Mouse (Mus musculus) forebrain, embryonic 11.5 days (tissue): ENCODE measurements at regions not wholly inside any gene's neighbourhood (a gene's known extent, or its start where the extent isn't known, plus 50 kb on each side); places are given as distances from the start of the nearest gene placed in this dataset.

Experiments
- ATAC-seq: fragments of 200-750 bp; cut with Nextera tagmentation; replicated peaks from 2 replicates; pipeline ENCODE4 v1.8.0; 2017; ENCODE audit warnings: moderate TSS enrichment; ENCODE audit not compliant: low FRiP score
- DNase-seq: peaks from one replicate; pipeline ENCODE4 v3.0.0-alpha.2; 2017; ENCODE audit warnings: low spot score
- H3K27ac ChIP-seq: fragments of 300-500 bp; sonication (generic); 2 replicates; pipeline ENCODE4 v1.5.1; 2014; ENCODE audit warnings: low read depth, low read length
- H3K27me3 ChIP-seq: fragments of 300-500 bp; sonication (generic); 2 replicates; pipeline ENCODE4 v1.6.1; 2014; ENCODE audit warnings: mild to moderate bottlenecking, low read length, mixed read lengths; ENCODE audit not compliant: control insufficient read depth, insufficient read depth
- H3K36me3 ChIP-seq: fragments of 300-500 bp; sonication (generic); 2 replicates; pipeline ENCODE4 v1.6.1; 2014; ENCODE audit warnings: mild to moderate bottlenecking, low read length, moderate library complexity, mixed read lengths; ENCODE audit not compliant: control insufficient read depth, insufficient read depth
- H3K4me1 ChIP-seq: fragments of 300-500 bp; sonication (generic); replicated peaks from 2 replicates; pipeline ENCODE4 v1.6.1; 2014; ENCODE audit warnings: low read length, mixed read lengths; ENCODE audit not compliant: control insufficient read depth, insufficient read depth
- H3K4me2 ChIP-seq: fragments of 300-500 bp; sonication (generic); 2 replicates; pipeline ENCODE4 v1.6.1; 2014; ENCODE audit warnings: low read depth, mild to moderate bottlenecking, low read length, moderate library complexity, mixed read lengths; ENCODE audit not compliant: severe bottlenecking
- H3K4me3 ChIP-seq: fragments of 300-500 bp; sonication (generic); 2 replicates; pipeline ENCODE4 v1.5.1; 2014; ENCODE audit warnings: low read depth, low read length
- H3K9ac ChIP-seq: fragments of 300-500 bp; sonication (generic); 2 replicates; pipeline ENCODE4 v1.6.1; 2014; ENCODE audit warnings: low read length
- H3K9me3 ChIP-seq: fragments of 300-500 bp; sonication (generic); 2 replicates; pipeline ENCODE4 v1.6.1; 2016; ENCODE audit warnings: low read length, mixed read lengths; ENCODE audit not compliant: control insufficient read depth
- WGBS: fragments of 180-500 bp; shearing (Covaris S2); extraction: QIAGEN DNeasy Blood & Tissue Kit; methylation state at CpG from one replicate; pipeline ENCODE4 v1.1.7; 2014; 5-methylcytosine and 5-hydroxymethylcytosine counted together

DNA sequence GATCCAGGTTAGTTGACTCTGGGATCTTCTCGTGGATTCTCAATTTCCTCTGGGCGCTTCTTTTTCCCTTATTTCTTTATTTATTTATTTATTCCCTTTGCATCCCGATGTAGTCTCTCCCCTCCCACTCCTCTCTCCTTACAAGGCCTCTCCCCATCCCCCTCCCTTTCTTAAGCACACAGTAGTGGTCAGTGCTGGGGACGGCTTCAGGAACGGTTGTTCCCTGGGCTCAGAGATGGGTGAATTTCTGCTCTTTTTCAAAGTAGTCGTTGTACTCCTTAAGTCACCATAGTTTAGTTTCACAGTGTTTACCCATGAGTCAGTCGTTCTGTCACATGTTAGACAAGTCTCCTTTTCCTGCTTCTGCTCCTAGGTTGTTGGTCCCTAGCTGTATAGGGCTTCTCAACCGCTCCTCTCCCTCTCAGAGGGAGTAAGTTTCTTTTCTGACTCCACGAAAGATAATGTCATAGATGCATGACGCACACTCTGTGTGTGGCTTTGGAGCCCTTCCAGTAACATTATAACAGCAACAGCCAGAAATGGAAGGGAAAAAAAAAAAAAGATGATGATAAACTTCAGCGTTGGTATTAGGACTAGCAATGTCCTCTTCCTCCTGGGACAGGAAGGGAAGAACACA is 129.9 kb upstream of the Fat1 start:
- H3K4me3 ChIP-seq, result no peak overlapping the region
- no peak overlapping the region for H3K27ac ChIP-seq
- H3K36me3 ChIP-seq, result no peaks in the 10 kb centered on the region
- 0 out of 2 replicates have a peak, but pooled peaks cover 2% of the 10 kb centered on the region for H3K4me1 ChIP-seq
- H3K9me3 ChIP-seq, result no peaks in the 10 kb centered on the region
- H3K9ac ChIP-seq, result no peak overlapping the region
- no peak for DNase-seq
- no peaks in the 10 kb centered on the region for H3K27me3 ChIP-seq
- WGBS, result 75% methylated on average over 11 of the region's 11 CpGs
- no peak overlapping the region for H3K4me2 ChIP-seq
- ATAC-seq, result no peak

GRCm38 (mm10) chr8:44812360-44812759 is 122.9 kb upstream of the Fat1 start:
- WGBS, result 81% methylated on average over 4 of the region's 4 CpGs

DNA sequence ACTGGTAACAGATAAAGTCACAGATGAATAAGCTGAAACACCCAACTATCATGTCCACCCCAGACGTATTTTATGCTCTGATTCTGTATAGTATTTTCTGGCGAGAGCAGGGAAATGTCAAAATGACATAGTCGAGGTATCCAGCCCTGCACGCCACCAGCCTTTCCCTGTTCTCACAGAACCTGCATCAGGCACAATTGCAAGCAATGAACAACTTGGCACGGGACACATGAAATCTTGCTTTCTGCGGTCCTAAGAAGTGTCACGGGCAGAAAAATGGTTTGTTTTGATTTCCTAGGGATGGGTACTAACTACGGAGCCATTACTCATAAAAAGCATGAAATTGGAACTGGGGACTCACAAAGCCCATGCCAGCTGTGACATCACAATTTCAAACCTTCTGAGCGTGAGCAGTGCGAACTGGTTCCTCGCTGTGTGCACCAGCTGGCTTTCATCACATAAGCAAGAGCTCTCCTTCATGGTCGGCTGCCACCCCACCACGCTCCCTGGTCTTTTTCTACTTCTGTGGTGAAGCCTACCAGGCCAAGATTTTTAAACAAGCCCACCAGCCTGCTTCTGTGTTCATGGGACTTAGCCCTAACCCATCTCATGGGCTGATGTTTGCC is 117.6 kb upstream of the Fat1 start:
- Histone ChIP-seq H3K4me1 (no peaks in the 10 kb centered on the region), H3K27ac (no peak overlapping the region), H3K36me3 (no peaks in the 10 kb centered on the region), H3K9me3 (no peaks in the 10 kb centered on the region), H3K4me3 (no peak overlapping the region), H3K4me2 (no peak overlapping the region), H3K9ac (no peak overlapping the region), H3K27me3 (no peaks in the 10 kb centered on the region)
- WGBS, result 89% methylated on average over 13 of the region's 13 CpGs
- no peak for DNase-seq
- ATAC-seq, result no peak

More at GRCm38 (mm10) chr8:44812360-44812759, 122.9 kb upstream of the Fat1 start:
- Histone ChIP-seq H3K9ac (no peak overlapping the region), H3K27me3 (no peaks in the 10 kb centered on the region), H3K27ac (no peak overlapping the region), H3K4me1 (0 out of 2 replicates have a peak, but pooled peaks cover 2% of the 10 kb centered on the region), H3K9me3 (no peaks in the 10 kb centered on the region), H3K4me3 (no peak overlapping the region), H3K36me3 (no peaks in the 10 kb centered on the region), H3K4me2 (no peak overlapping the region)
- no peak for ATAC-seq
- no peak for DNase-seq

DNA sequence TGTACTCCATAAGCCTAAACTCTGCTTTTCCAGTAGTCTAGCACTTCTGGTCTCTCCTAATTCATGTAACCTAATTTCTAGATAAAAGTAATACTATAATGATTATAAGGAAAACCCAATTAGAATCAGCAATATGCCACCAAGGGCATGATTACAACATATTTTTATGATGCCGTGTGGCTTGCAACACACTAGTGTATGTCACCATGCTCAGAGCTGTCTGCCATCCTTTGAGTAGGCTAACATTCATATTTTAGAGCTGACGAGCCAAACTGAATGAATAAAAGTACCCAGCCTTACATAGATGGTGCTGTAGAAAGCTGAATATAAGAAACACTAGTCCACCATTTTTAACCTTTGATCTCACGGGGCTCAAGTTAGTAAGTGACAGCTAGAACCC is 116.0 kb upstream of the Fat1 start:
- H3K9ac ChIP-seq, result no peak overlapping the region
- WGBS, result 93% methylated on average over 3 of the region's 3 CpGs
- no peaks in the 10 kb centered on the region for H3K36me3 ChIP-seq
- no peaks in the 10 kb centered on the region; the same call in 1 of the 2 replicates for H3K9me3 ChIP-seq
- DNase-seq (no peak), ATAC-seq (no peak)
- H3K27me3 ChIP-seq, result no peaks in the 10 kb centered on the region
- no peaks in the 10 kb centered on the region for H3K4me1 ChIP-seq
- H3K27ac ChIP-seq, result no peak overlapping the region
- no peak overlapping the region for H3K4me3 ChIP-seq
- no peak overlapping the region for H3K4me2 ChIP-seq

GRCm38 (mm10) chr8:44819691-44820090 is 115.6 kb upstream of the Fat1 start:
- no peak overlapping the region for H3K27ac ChIP-seq
- 89% methylated on average over 7 of the region's 7 CpGs for WGBS
- no peaks in the 10 kb centered on the region for H3K27me3 ChIP-seq
- DNase-seq (no peak), ATAC-seq (no peak)
- H3K4me2 ChIP-seq, result no peak overlapping the region
- no peak overlapping the region for H3K4me3 ChIP-seq
- no peak overlapping the region for H3K9ac ChIP-seq
- no peaks in the 10 kb centered on the region; the same call in 1 of the 2 replicates for H3K9me3 ChIP-seq
- H3K4me1 ChIP-seq, result no peaks in the 10 kb centered on the region
- no peaks in the 10 kb centered on the region for H3K36me3 ChIP-seq

DNA sequence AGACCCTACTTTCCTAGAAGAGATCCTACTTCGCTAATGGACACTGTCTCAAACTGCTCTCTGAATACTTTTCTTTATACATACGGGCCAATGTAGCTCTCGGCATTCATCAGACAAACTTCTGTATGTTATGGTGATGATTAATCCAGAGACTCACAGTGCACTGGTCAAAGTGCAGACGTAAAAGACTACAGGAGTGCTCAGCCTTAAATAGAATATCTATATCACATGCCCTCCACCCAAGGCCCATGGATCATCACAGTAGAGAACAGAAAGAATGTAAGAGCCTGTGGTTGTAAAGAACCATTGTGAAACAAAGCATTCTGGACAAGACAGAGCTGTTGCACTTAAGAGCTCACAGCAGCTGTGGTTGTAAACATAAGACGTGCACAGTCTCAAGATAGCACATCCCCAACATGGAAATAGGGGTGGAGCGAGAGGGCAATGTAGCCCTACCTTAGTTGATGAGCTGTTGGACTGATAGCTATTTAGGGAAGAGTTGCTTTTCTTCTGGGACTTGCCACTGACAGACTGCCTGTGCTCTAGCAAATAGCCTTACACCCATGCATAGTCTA is 110.0 kb upstream of the Fat1 start:
- DNase-seq (no peak), ATAC-seq (no peak)
- Histone ChIP-seq H3K9ac (no peak overlapping the region), H3K27me3 (no peaks in the 10 kb centered on the region), H3K4me2 (no peak overlapping the region), H3K4me1 (no peaks in the 10 kb centered on the region; the same call in 1 of the 2 replicates), H3K27ac (no peak overlapping the region), H3K4me3 (no peak overlapping the region), H3K36me3 (no peaks in the 10 kb centered on the region), H3K9me3 (no peaks in the 10 kb centered on the region; the same call in 1 of the 2 replicates)
- WGBS, result 91% methylated on average over 6 of the region's 6 CpGs

- Histone ChIP-seq H3K4me1 (no peaks in the 10 kb centered on the region; the same call in 1 of the 2 replicates), H3K4me3 (no peak overlapping the region), H3K9ac (no peak overlapping the region), H3K4me2 (no peak overlapping the region), H3K27me3 (no peaks in the 10 kb centered on the region), H3K9me3 (no peaks in the 10 kb centered on the region; the same call in 1 of the 2 replicates), H3K36me3 (no peaks in the 10 kb centered on the region), H3K27ac (no peak overlapping the region)
- 34% methylated on average over 13 of the region's 13 CpGs for WGBS
- ATAC-seq (peak; percentile 65), DNase-seq (peak; percentile 72)
Measured at GRCm38 (mm10) chr8:44826936-44827335, 108.3 kb upstream of the Fat1 start.

GRCm38 (mm10) chr8:44828026-44828425 is 107.2 kb upstream of the Fat1 start:
- Histone ChIP-seq H3K36me3 (no peaks in the 10 kb centered on the region), H3K9me3 (no peaks in the 10 kb centered on the region; the same call in 1 of the 2 replicates), H3K27me3 (no peaks in the 10 kb centered on the region), H3K4me1 (no peaks in the 10 kb centered on the region; the same call in 1 of the 2 replicates), H3K27ac (no peak overlapping the region), H3K9ac (no peak overlapping the region), H3K4me3 (no peak overlapping the region), H3K4me2 (no peak overlapping the region)
- no peak for ATAC-seq
- 86% methylated on average over 3 of the region's 3 CpGs for WGBS
- no peak for DNase-seq
